Mouse (Mus musculus) liver, embryonic 13.5 days (tissue): ENCODE data around the gene Fam49a. TPM values are rescaled to one million over a fixed set of nuclear protein-coding genes. Genes with fewer than 3 reads are reported as not detected.
A peak's percentile ranks its signal among the peaks of the same experiment; 100 is the strongest.

Experiments
- ATAC-seq: fragments of 200-750 bp; cut with Nextera tagmentation; 2 replicates; pipeline ENCODE4 v1.8.0; 2017; ENCODE audit warnings: low read depth, mild to moderate bottlenecking, moderate number of reproducible peaks, moderate library complexity
- DNase-seq: peaks from one replicate; pipeline ENCODE4 v3.0.0; 2022
- H3K27ac ChIP-seq: fragments of 300-500 bp; sonication (generic); 2 replicates; pipeline ENCODE4 v1.5.1; 2015; ENCODE audit warnings: moderate library complexity, mild to moderate bottlenecking, inconsistent platforms
- H3K27me3 ChIP-seq: fragments of 300-500 bp; sonication (generic); 2 replicates; pipeline ENCODE4 v1.6.1; 2015; ENCODE audit warnings: mild to moderate bottlenecking, inconsistent platforms
- H3K36me3 ChIP-seq: fragments of 300-500 bp; sonication (generic); 2 replicates; pipeline ENCODE4 v1.6.1; 2015; ENCODE audit warnings: mild to moderate bottlenecking, inconsistent platforms
- H3K4me1 ChIP-seq: fragments of 300-500 bp; sonication (generic); replicated peaks from 2 replicates; pipeline ENCODE4 v1.6.1; 2015; ENCODE audit warnings: inconsistent platforms
- H3K4me2 ChIP-seq: fragments of 300-500 bp; sonication (generic); 2 replicates; pipeline ENCODE4 v1.6.1; 2015; ENCODE audit warnings: inconsistent platforms, mild to moderate bottlenecking, moderate library complexity
- H3K4me3 ChIP-seq: fragments of 300-500 bp; sonication (generic); replicated peaks from 2 replicates; pipeline ENCODE4 v1.5.1; 2015; ENCODE audit warnings: mild to moderate bottlenecking, inconsistent platforms
- H3K9ac ChIP-seq: fragments of 300-500 bp; sonication (generic); 2 replicates; pipeline ENCODE4 v1.6.1; 2015; ENCODE audit warnings: mild to moderate bottlenecking, inconsistent platforms
- H3K9me3 ChIP-seq: fragments of 300-500 bp; sonication (generic); replicated peaks from 2 replicates; pipeline ENCODE4 v1.6.1; 2016; ENCODE audit warnings: inconsistent platforms
- WGBS: fragments of 180-500 bp; shearing (Covaris S2); methylation state at CpG from one replicate; pipeline ENCODE4 v1.1.7; 2015; ENCODE audit not compliant: insufficient replicate concordance; 5-methylcytosine and 5-hydroxymethylcytosine counted together
- polyA plus RNA-seq: library from polyadenylated mRNA; unstranded; fragments of >200 nt; fragmentation: Nextera tagmentation; extraction: Ambion mirVana; gene quantifications from 2 replicates; pipeline ENCODE4 v1.2.1, GENCODE M21; 2015

Gene Fam49a
- 2.5 and 3.1 TPM in 2 replicates for polyA plus RNA-seq

DNA sequence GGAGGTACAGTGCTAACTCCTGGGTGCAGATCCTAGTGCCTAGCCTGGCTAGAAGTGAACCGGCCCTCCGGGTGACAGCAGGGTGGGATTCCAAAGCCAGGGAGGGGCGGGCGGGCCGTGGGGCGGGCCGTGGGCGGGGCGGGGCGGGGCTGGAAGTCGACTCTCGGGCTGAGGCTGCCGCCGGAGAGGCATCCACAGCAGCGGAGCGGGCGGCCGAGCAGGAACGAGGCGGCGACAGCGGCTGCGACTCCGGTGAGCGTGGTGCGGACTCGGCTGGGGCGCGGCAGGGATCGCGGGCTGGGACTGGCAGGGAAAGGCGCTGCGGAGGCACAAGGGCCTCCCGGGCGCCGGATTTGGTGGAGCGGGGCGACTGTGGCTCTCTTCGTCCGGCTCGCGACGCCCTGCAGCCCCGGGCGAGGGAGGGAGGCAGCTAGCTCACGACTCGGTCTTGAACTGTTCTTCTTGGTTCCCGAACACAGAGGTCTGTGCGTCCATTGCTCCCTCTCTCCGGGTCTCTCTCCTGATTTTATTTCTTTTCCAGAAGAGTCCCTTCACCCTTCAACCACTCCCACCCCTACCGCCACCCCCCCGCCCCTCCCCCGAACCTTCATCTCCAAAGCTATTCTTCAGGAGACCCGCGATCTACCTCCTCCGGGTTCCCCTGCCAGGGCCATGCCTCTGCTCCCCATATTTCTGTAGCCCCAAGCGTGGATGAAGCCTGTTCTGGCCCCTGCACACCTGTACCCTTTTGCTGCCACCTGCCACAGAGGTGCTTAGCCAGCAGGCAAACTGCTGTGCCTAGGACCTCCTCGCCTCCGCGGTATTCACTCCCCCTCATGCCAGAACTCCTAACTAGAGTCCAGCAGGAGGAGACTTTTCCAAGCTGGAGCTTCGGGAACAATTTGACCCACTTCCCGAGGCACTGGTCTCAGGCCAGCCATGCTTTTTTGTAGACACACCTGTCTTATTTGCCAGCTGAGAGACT is at the start of gene Fam49a:
Gene Fam49a (plus strand): TSS at position 153 of the 985 bp plus-strand sequence.
- Histone ChIP-seq H3K9ac (peak within 1 kb of the TSS; percentile 68), H3K27me3 (peaks cover 12% of the 10 kb centered on the region; the same call in 1 of the 2 replicates), H3K9me3 (no peaks in the 10 kb centered on the region), H3K4me3 (peak within 1 kb of the TSS; percentile 57), H3K27ac (no peak within 1 kb of the TSS), H3K4me2 (peak within 1 kb of the TSS; percentile 65), H3K36me3 (no peaks in the 10 kb centered on the region), H3K4me1 (peaks cover 8% of the 10 kb centered on the region; the same call in 1 of the 2 replicates)
- DNase-seq (peak; percentile 14), ATAC-seq (peak; percentile 69)
- WGBS = 1% methylated on average over 47 of the region's 62 CpGs

DNA sequence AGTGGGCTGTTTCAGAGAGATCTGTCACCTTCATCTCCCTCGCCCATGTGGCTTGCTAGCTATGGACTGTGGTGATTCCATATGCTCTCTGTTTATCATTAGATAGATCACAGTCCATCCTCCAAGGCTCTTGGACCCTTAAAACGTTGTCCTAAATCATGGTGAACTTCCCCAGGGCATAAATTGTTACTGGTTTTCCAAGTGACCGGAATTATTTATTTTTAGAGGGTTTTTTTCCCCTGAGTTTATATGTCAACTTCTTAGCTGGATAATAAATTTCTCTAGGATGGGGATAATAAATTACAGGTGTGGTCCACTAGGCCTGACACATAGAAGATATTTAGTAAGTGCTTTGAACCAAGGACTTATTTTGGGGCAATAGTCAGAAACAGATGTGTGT is 48.4 kb upstream of the Fam49a start:
- ATAC-seq = no peak
- H3K27ac ChIP-seq = no peak overlapping the region
- no peak overlapping the region for H3K4me3 ChIP-seq
- 44% methylated on average over 3 of the region's 3 CpGs for WGBS
- H3K9me3 ChIP-seq = no peaks in the 10 kb centered on the region
- no peaks in the 10 kb centered on the region for H3K36me3 ChIP-seq
- H3K27me3 ChIP-seq = no peaks in the 10 kb centered on the region
- no peak for DNase-seq
- no peak overlapping the region for H3K9ac ChIP-seq
- H3K4me2 ChIP-seq = no peak overlapping the region
- H3K4me1 ChIP-seq = no peaks in the 10 kb centered on the region

- 65% methylated on average over 5 of the region's 5 CpGs for WGBS
- no peak for ATAC-seq
- H3K4me3 ChIP-seq = no peak overlapping the region
Measured at GRCm38 (mm10) chr12:12218947-12219346, 43.0 kb upstream of the Fam49a start.

DNA sequence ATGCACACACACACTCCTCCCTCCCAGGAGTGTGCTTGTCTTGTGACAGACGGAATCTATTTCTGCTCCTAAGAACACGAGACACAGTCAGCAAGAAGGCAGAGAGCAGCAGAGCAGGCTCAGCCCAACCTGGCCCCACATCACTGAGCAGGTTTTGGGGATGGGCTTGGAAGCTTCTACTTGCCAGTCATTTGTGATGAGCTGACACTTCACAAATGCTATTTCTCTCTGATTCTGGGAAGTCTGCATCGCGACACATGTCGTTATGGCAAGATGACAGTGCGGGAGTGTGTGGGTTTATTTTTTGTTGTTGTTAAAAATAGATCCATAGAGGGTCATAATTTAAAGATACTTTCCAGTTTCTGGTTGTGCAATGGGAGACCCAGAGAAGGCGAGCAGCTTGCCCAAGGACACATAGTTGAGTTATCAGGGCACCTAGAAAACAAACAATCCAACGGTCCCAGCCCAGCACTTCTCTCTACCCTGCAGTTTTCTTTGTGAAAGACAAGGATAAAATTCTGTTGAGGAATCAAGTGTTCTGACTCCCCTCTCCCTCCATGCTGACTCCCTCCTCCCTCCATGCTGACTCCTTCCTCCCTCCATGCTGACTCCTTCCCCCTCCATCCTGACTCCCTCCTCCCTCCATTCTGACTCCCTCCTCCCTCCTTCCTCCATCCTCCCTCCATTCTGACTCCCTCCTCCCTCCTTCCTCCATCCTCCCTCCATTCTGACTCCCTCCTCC is 41.0 kb upstream of the Fam49a start:
- Histone ChIP-seq H3K4me2 (no peak overlapping the region), H3K9me3 (no peaks in the 10 kb centered on the region), H3K27me3 (no peaks in the 10 kb centered on the region), H3K36me3 (no peaks in the 10 kb centered on the region), H3K9ac (no peak overlapping the region), H3K27ac (no peak overlapping the region), H3K4me1 (no peaks in the 10 kb centered on the region), H3K4me3 (no peak overlapping the region)
- no peak for DNase-seq
- 60% methylated on average over 8 of the region's 8 CpGs for WGBS
- no peak for ATAC-seq

More at GRCm38 (mm10) chr12:12218947-12219346, 43.0 kb upstream of the Fam49a start:
- Histone ChIP-seq H3K9me3 (no peaks in the 10 kb centered on the region), H3K4me1 (no peaks in the 10 kb centered on the region), H3K36me3 (no peaks in the 10 kb centered on the region), H3K9ac (no peak overlapping the region), H3K27me3 (no peaks in the 10 kb centered on the region), H3K27ac (no peak overlapping the region), H3K4me2 (no peak overlapping the region)
- no peak for DNase-seq

DNA sequence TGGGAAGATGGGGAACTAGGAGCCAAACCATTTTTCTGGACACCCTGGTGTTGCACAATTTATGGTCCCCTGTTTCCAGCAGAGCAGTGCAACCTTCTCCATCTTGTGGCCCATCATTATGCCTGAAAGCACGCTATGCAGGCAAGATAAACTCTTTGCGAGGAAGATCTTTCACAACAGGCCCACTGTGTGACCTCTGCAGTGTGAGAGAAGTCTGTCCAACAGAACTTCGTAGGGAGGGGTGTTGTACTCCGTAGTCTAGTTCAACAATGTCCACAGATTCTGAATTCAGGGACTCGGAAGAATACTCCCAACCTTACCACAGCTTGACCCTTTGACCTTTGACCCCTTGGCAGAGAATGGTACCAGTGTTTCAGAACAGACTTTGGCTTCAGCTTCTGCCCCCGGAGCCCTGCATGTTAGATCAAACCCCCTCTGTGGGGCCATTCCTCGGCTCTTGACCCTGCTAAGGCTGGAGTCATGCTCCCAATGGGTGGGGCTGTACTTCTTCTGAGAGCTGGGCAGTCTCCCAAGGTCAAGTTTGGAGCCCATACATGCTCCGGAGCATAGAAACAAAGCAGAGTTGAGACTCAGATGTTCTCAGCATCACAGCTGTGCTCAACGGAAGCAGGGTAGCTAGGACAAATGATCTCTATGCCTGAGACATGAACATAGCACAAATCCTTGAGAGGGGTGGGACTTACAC is 39.2 kb upstream of the Fam49a start:
- Histone ChIP-seq H3K4me1 (no peaks in the 10 kb centered on the region), H3K36me3 (no peaks in the 10 kb centered on the region), H3K4me3 (no peak overlapping the region), H3K9me3 (no peaks in the 10 kb centered on the region), H3K9ac (no peak overlapping the region), H3K27me3 (no peaks in the 10 kb centered on the region), H3K4me2 (no peak overlapping the region), H3K27ac (no peak overlapping the region)
- no peak for DNase-seq
- no peak for ATAC-seq
- 55% methylated on average over 9 of the region's 9 CpGs for WGBS

- Histone ChIP-seq H3K9me3 (no peaks in the 10 kb centered on the region), H3K4me1 (no peaks in the 10 kb centered on the region), H3K27me3 (no peaks in the 10 kb centered on the region), H3K4me3 (no peak overlapping the region), H3K9ac (no peak overlapping the region), H3K4me2 (no peak overlapping the region), H3K27ac (no peak overlapping the region), H3K36me3 (no peaks in the 10 kb centered on the region)
- WGBS = 46% methylated on average over 2 of the region's 2 CpGs
- ATAC-seq (no peak), DNase-seq (no peak)
Measured at GRCm38 (mm10) chr12:12223336-12223735, 38.6 kb upstream of the Fam49a start.

- no peak overlapping the region for H3K4me2 ChIP-seq
- H3K27ac ChIP-seq = no peak overlapping the region
- H3K9me3 ChIP-seq = no peaks in the 10 kb centered on the region
- no peak overlapping the region for H3K4me3 ChIP-seq
- DNase-seq (no peak), ATAC-seq (no peak)
- H3K4me1 ChIP-seq = no peaks in the 10 kb centered on the region
- H3K27me3 ChIP-seq = no peaks in the 10 kb centered on the region
- WGBS = 58% methylated on average over 6 of the region's 6 CpGs
- no peak overlapping the region for H3K9ac ChIP-seq
- no peaks in the 10 kb centered on the region for H3K36me3 ChIP-seq
Measured at GRCm38 (mm10) chr12:12225706-12226105, 36.2 kb upstream of the Fam49a start.

GRCm38 (mm10) chr12:12227594-12227993 is 34.3 kb upstream of the Fam49a start:
- ATAC-seq (no peak), DNase-seq (no peak)
- H3K36me3 ChIP-seq = no peaks in the 10 kb centered on the region
- no peak overlapping the region for H3K4me2 ChIP-seq
- no peak overlapping the region for H3K9ac ChIP-seq
- H3K4me1 ChIP-seq = no peaks in the 10 kb centered on the region
- 73% methylated on average over 3 of the region's 3 CpGs for WGBS
- H3K27ac ChIP-seq = no peak overlapping the region
- H3K9me3 ChIP-seq = no peaks in the 10 kb centered on the region
- H3K4me3 ChIP-seq = no peak overlapping the region
- no peaks in the 10 kb centered on the region for H3K27me3 ChIP-seq

DNA sequence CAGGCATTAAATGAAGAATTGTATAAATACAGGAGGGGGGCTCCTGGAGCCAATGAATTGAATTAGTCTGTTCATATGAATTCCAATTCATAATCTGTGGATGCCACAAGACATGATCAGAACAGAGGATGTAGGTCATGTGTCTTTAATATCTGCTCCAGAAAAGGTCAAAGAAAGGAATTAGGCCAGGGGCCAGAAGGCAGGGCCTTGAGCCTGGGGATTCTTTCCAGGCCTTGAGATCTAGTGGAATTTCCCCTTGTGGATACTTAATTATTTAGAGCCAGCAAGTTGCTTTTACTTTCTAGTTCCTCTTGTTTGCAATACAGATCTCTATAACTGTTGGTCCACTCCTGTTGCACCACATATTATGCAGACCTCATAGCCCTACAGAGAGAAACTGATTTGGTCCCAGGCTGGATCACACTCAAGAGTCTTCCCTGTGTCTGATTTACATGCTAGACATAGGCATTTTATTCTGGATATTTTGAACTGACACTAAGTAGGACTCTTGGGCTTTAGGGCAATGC is 31.8 kb upstream of the Fam49a start:
- H3K4me3 ChIP-seq = no peak overlapping the region
- no peak for ATAC-seq
- H3K4me1 ChIP-seq = no peaks in the 10 kb centered on the region
- H3K27ac ChIP-seq = no peak overlapping the region
- DNase-seq = no peak
- H3K4me2 ChIP-seq = no peak overlapping the region
- H3K9me3 ChIP-seq = no peaks in the 10 kb centered on the region
- H3K27me3 ChIP-seq = no peaks in the 10 kb centered on the region
- H3K36me3 ChIP-seq = no peaks in the 10 kb centered on the region
- H3K9ac ChIP-seq = no peak overlapping the region

- DNase-seq (no peak), ATAC-seq (no peak)
- no peak overlapping the region for H3K4me2 ChIP-seq
- no peaks in the 10 kb centered on the region for H3K27me3 ChIP-seq
- H3K4me1 ChIP-seq = no peaks in the 10 kb centered on the region
- 69% methylated on average over 4 of the region's 4 CpGs for WGBS
- H3K9me3 ChIP-seq = no peaks in the 10 kb centered on the region
- no peak overlapping the region for H3K27ac ChIP-seq
- no peak overlapping the region for H3K9ac ChIP-seq
- no peak overlapping the region for H3K4me3 ChIP-seq
- H3K36me3 ChIP-seq = no peaks in the 10 kb centered on the region
Measured at GRCm38 (mm10) chr12:12232097-12232496, 29.8 kb upstream of the Fam49a start.

DNA sequence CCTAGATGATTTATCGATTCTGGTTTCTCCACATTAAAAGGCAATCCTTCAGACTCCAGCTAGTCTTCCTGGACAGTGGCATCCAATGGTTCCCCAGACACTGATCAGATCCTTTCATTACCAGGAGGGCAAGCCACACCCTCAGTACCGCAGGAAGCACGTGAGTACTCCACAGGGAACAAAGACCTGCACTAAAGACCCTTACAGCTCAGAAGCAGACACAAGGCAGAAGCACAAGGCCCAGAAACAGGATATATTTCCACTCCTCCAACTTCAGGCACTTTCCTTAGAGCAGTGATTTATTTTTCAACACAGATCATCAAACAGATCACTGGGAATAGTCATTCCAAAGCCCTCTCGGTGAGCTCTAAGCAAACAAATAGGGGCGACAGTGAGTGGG is 25.0 kb upstream of the Fam49a start:
- H3K4me3 ChIP-seq = no peak overlapping the region
- WGBS = 45% methylated on average over 5 of the region's 5 CpGs
- H3K27me3 ChIP-seq = no peaks in the 10 kb centered on the region
- no peak overlapping the region for H3K9ac ChIP-seq
- no peaks in the 10 kb centered on the region for H3K4me1 ChIP-seq
- no peak overlapping the region for H3K27ac ChIP-seq
- DNase-seq (no peak), ATAC-seq (no peak)
- no peaks in the 10 kb centered on the region for H3K36me3 ChIP-seq
- no peaks in the 10 kb centered on the region for H3K9me3 ChIP-seq
- no peak overlapping the region for H3K4me2 ChIP-seq
